Mouse (Mus musculus) liver, embryonic 16.5 days (tissue): Measurements from ENCODE around the gene Slc4a8. TPM values are rescaled to one million over a fixed set of nuclear protein-coding genes. Genes with fewer than 3 reads are reported as not detected.
"Not testable (repeated sequence)": the region's sequence is repeated elsewhere in the genome, so short reads cannot be mapped to it uniquely, and the experiment has no call there.

Experiments
- ATAC-seq: fragments of 200-750 bp; cut with Nextera tagmentation; 2 replicates; pipeline ENCODE4 v1.8.0; 2017; ENCODE audit warnings: low read depth, mild to moderate bottlenecking, moderate number of reproducible peaks, moderate library complexity
- H3K27ac ChIP-seq: fragments of 300-500 bp; sonication (generic); 2 replicates; pipeline ENCODE4 v1.5.1; 2014; ENCODE audit warnings: mild to moderate bottlenecking, low read length
- H3K27me3 ChIP-seq: fragments of 300-500 bp; sonication (generic); 2 replicates; pipeline ENCODE4 v1.6.1; 2014; ENCODE audit warnings: low read depth, low read length, mixed read lengths; ENCODE audit not compliant: control insufficient read depth, insufficient read depth
- H3K36me3 ChIP-seq: fragments of 300-500 bp; sonication (generic); 2 replicates; pipeline ENCODE4 v1.6.1; 2014; ENCODE audit warnings: mild to moderate bottlenecking; ENCODE audit not compliant: control insufficient read depth, insufficient read depth
- H3K4me1 ChIP-seq: fragments of 300-500 bp; sonication (generic); 2 replicates; pipeline ENCODE4 v1.6.1; 2014; ENCODE audit warnings: low read depth, low read length, mixed read lengths; ENCODE audit not compliant: control insufficient read depth
- H3K4me2 ChIP-seq: fragments of 300-500 bp; sonication (generic); 2 replicates; pipeline ENCODE4 v1.6.1; 2014; ENCODE audit warnings: low read depth, low read length, mixed read lengths
- H3K4me3 ChIP-seq: fragments of 300-500 bp; sonication (generic); 2 replicates; pipeline ENCODE4 v1.5.1; 2014; ENCODE audit warnings: low read depth, mild to moderate bottlenecking, low read length
- H3K9ac ChIP-seq: fragments of 300-500 bp; sonication (generic); 2 replicates; pipeline ENCODE4 v1.6.1; 2014; ENCODE audit warnings: low read depth, low read length
- H3K9me3 ChIP-seq: fragments of 300-500 bp; sonication (generic); replicated peaks from 2 replicates; pipeline ENCODE4 v1.6.1; 2016; ENCODE audit warnings: low read length; ENCODE audit not compliant: control insufficient read depth
- WGBS: fragments of 180-500 bp; shearing (Covaris S2); extraction: QIAGEN DNeasy Blood & Tissue Kit; methylation state at CpG from one replicate; pipeline ENCODE4 v1.1.7; 2014; ENCODE audit not compliant: insufficient replicate concordance; 5-methylcytosine and 5-hydroxymethylcytosine counted together
- polyA plus RNA-seq: library from polyadenylated mRNA; unstranded; fragments of >200 nt; fragmentation: Nextera tagmentation; extraction: Ambion mirVana; gene quantifications from 2 replicates; pipeline ENCODE4 v1.2.1, GENCODE M21; 2015

Slc4a8 gene
- polyA plus RNA-seq, 1 experiment from 2014 or later: 0.46 TPM

GRCm38 (mm10) chr15:100773859-100774258 lies 12.3 kb downstream of the Slc4a8 start:
- ATAC-seq: not testable (repeated sequence)

GRCm38 (mm10) chr15:100775189-100776166 lies 13.9 kb downstream of the Slc4a8 start:
- Histone ChIP-seq H3K4me2 (no peak overlapping the region), H3K36me3 (no peaks in the 10 kb centered on the region), H3K4me1 (no peaks in the 10 kb centered on the region), H3K4me3 (no peak overlapping the region), H3K27me3 (peaks cover 2% of the 10 kb centered on the region; the same call in 1 of the 2 replicates), H3K9ac (no peak overlapping the region), H3K27ac (no peak overlapping the region), H3K9me3 (no peaks in the 10 kb centered on the region; the same call in 1 of the 2 replicates)
- ATAC-seq: no peak
- WGBS: 56% methylated on average over 19 of the region's 19 CpGs

More at GRCm38 (mm10) chr15:100773859-100774258, 12.3 kb downstream of the Slc4a8 start:
- H3K4me2 ChIP-seq, H3K4me3 ChIP-seq, H3K36me3 ChIP-seq, H3K9me3 ChIP-seq, H3K4me1 ChIP-seq, H3K27ac ChIP-seq, H3K27me3 ChIP-seq, H3K9ac ChIP-seq: not testable (repeated sequence)
- 71% methylated on average over 6 of the region's 6 CpGs for WGBS

- no peak overlapping the region for H3K9ac ChIP-seq
- 77% methylated on average over 3 of the region's 3 CpGs for WGBS
These were observed 14.9 kb downstream of the Slc4a8 start for GRCm38 (mm10) chr15:100776424-100776823.

GRCm38 (mm10) chr15:100777020-100778016 lies 15.8 kb downstream of the Slc4a8 start:
- no peak for ATAC-seq
- Histone ChIP-seq H3K27ac (no peak overlapping the region), H3K36me3 (no peaks in the 10 kb centered on the region), H3K27me3 (peaks cover 2% of the 10 kb centered on the region; the same call in 1 of the 2 replicates), H3K4me2 (no peak overlapping the region), H3K4me1 (no peaks in the 10 kb centered on the region), H3K4me3 (no peak overlapping the region), H3K9me3 (no peaks in the 10 kb centered on the region), H3K9ac (no peak overlapping the region)
- WGBS: 61% methylated on average over 32 of the region's 32 CpGs

More at GRCm38 (mm10) chr15:100776424-100776823, 14.9 kb downstream of the Slc4a8 start:
- Histone ChIP-seq H3K36me3 (no peaks in the 10 kb centered on the region), H3K9me3 (no peaks in the 10 kb centered on the region), H3K27ac (no peak overlapping the region), H3K27me3 (peaks cover 2% of the 10 kb centered on the region; the same call in 1 of the 2 replicates), H3K4me1 (no peaks in the 10 kb centered on the region), H3K4me3 (no peak overlapping the region), H3K4me2 (no peak overlapping the region)
- ATAC-seq: no peak

GRCm38 (mm10) chr15:100779896-100780295 lies 18.3 kb downstream of the Slc4a8 start:
- H3K36me3 ChIP-seq: no peaks in the 10 kb centered on the region
- H3K4me1 ChIP-seq: no peaks in the 10 kb centered on the region
- H3K4me3 ChIP-seq: no peak overlapping the region
- no peaks in the 10 kb centered on the region for H3K9me3 ChIP-seq
- 38% methylated on average over 10 of the region's 10 CpGs for WGBS
- H3K4me2 ChIP-seq: no peak overlapping the region
- H3K27me3 ChIP-seq: peaks cover 2% of the 10 kb centered on the region; the same call in 1 of the 2 replicates
- no peak for ATAC-seq
- H3K27ac ChIP-seq: no peak overlapping the region
- no peak overlapping the region for H3K9ac ChIP-seq

- H3K9me3 ChIP-seq: no peaks in the 10 kb centered on the region
- no peak overlapping the region for H3K4me2 ChIP-seq
- 73% methylated on average over 13 of the region's 13 CpGs for WGBS
- H3K4me3 ChIP-seq: no peak overlapping the region
- no peaks in the 10 kb centered on the region for H3K27me3 ChIP-seq
- no peaks in the 10 kb centered on the region for H3K36me3 ChIP-seq
- ATAC-seq: no peak
- H3K9ac ChIP-seq: no peak overlapping the region
- H3K27ac ChIP-seq: no peak overlapping the region
- no peaks in the 10 kb centered on the region for H3K4me1 ChIP-seq
These were observed 21.9 kb downstream of the Slc4a8 start for GRCm38 (mm10) chr15:100783244-100783987.

GRCm38 (mm10) chr15:100790219-100790618 lies 28.7 kb downstream of the Slc4a8 start:
- H3K9ac ChIP-seq: no peak overlapping the region
- no peaks in the 10 kb centered on the region for H3K36me3 ChIP-seq
- no peaks in the 10 kb centered on the region for H3K9me3 ChIP-seq
- WGBS: 75% methylated on average over 6 of the region's 6 CpGs
- no peak for ATAC-seq
- H3K27ac ChIP-seq: no peak overlapping the region
- H3K4me2 ChIP-seq: no peak overlapping the region
- H3K4me3 ChIP-seq: no peak overlapping the region
- no peaks in the 10 kb centered on the region for H3K4me1 ChIP-seq
- H3K27me3 ChIP-seq: no peaks in the 10 kb centered on the region

GRCm38 (mm10) chr15:100792324-100792723 lies 30.8 kb downstream of the Slc4a8 start:
- no peak for ATAC-seq
- no peaks in the 10 kb centered on the region for H3K9me3 ChIP-seq
- H3K4me2 ChIP-seq: no peak overlapping the region
- H3K36me3 ChIP-seq: no peaks in the 10 kb centered on the region
- no peak overlapping the region for H3K27ac ChIP-seq
- H3K9ac ChIP-seq: no peak overlapping the region
- H3K27me3 ChIP-seq: no peaks in the 10 kb centered on the region
- H3K4me1 ChIP-seq: no peaks in the 10 kb centered on the region
- no peak overlapping the region for H3K4me3 ChIP-seq
- 52% methylated on average over 2 of the region's 2 CpGs for WGBS
